Mouse (Mus musculus) forebrain, embryonic 10.5 days (tissue): ENCODE measurements around the gene Khk. TPM values are rescaled to one million over a fixed set of nuclear protein-coding genes. Genes with fewer than 3 reads are reported as not detected.

Experiments used
- DNase-seq: peaks from one replicate; pipeline ENCODE4 v3.0.0-alpha.2; 2017; ENCODE audit warnings: low spot score; ENCODE audit errors: extremely low spot score
- H3K27ac ChIP-seq: fragments of 300-500 bp; sonication (generic); 2 replicates; pipeline ENCODE4 v1.5.1; 2016; ENCODE audit warnings: mild to moderate bottlenecking
- H3K27me3 ChIP-seq: fragments of 300-500 bp; sonication (generic); 2 replicates; pipeline ENCODE4 v1.6.1; 2016; ENCODE audit warnings: mild to moderate bottlenecking; ENCODE audit not compliant: poor library complexity, severe bottlenecking
- H3K36me3 ChIP-seq: fragments of 300-500 bp; sonication (generic); replicated peaks from 2 replicates; pipeline ENCODE4 v1.6.1; 2016; ENCODE audit warnings: mild to moderate bottlenecking, moderate library complexity
- H3K4me1 ChIP-seq: fragments of 300-500 bp; sonication (generic); 2 replicates; pipeline ENCODE4 v1.6.1; 2016
- H3K4me3 ChIP-seq: fragments of 300-500 bp; sonication (generic); 2 replicates; pipeline ENCODE4 v1.5.1; 2016; ENCODE audit warnings: mild to moderate bottlenecking, moderate library complexity
- H3K9me3 ChIP-seq: fragments of 300-500 bp; sonication (generic); 2 replicates; pipeline ENCODE4 v1.6.1; 2016; ENCODE audit warnings: mild to moderate bottlenecking, moderate library complexity
- WGBS: fragments of 180-500 bp; shearing (Covaris S2); methylation state at CpG from one replicate; pipeline ENCODE4 v1.1.7; 2016; 5-methylcytosine and 5-hydroxymethylcytosine counted together
- polyA plus RNA-seq: library from polyadenylated mRNA; unstranded; fragments of >200 nt; fragmentation: Nextera tagmentation; extraction: Ambion mirVana; gene quantifications from 2 replicates; pipeline ENCODE4 v1.2.1, GENCODE M21; 2016

Gene Khk
- polyA plus RNA-seq, 1 experiment from 2014 or later, result 7.8 TPM

- no peaks in the 10 kb centered on the region for H3K9me3 ChIP-seq
- H3K27me3 ChIP-seq, result peaks cover 4% of the 10 kb centered on the region; the same call in 1 of the 2 replicates
- 89% methylated on average over 4 of the region's 4 CpGs for WGBS
- H3K27ac ChIP-seq, result no peak overlapping the region
- no peak for DNase-seq
- 0 out of 2 replicates have a peak, but pooled peaks cover 4% of the 10 kb centered on the region for H3K4me1 ChIP-seq
- H3K36me3 ChIP-seq, result no peaks in the 10 kb centered on the region
- H3K4me3 ChIP-seq, result no peak overlapping the region
Measured at GRCm38 (mm10) chr5:30966189-30966588, 45.0 kb downstream of the Khk start.

- H3K9me3 ChIP-seq, result no peaks in the 10 kb centered on the region
- 0 out of 2 replicates have a peak, but pooled peaks cover 4% of the 10 kb centered on the region for H3K4me1 ChIP-seq
- DNase-seq, result no peak
- peaks cover 4% of the 10 kb centered on the region; the same call in 1 of the 2 replicates for H3K27me3 ChIP-seq
- H3K4me3 ChIP-seq, result no peak within 1 kb of the TSS
- no peak within 1 kb of the TSS for H3K27ac ChIP-seq
- WGBS, result 81% methylated on average over 8 of the region's 8 CpGs
- H3K36me3 ChIP-seq, result no peaks in the 10 kb centered on the region
Measured at GRCm38 (mm10) chr5:30968416-30968815, 47.2 kb downstream of the Khk start, which contains the start of gene Tcf23. Gene Tcf23, plus strand, starts transcription at chr5:30968662.

- Histone ChIP-seq H3K27me3 (peaks cover 4% of the 10 kb centered on the region; the same call in 1 of the 2 replicates), H3K36me3 (no peaks in the 10 kb centered on the region), H3K9me3 (no peaks in the 10 kb centered on the region), H3K4me1 (peaks cover 11% of the 10 kb centered on the region; the same call in 1 of the 2 replicates), H3K27ac (no peak overlapping the region), H3K4me3 (no peak overlapping the region)
- WGBS, result 77% methylated on average over 2 of the region's 2 CpGs
- no peak for DNase-seq
Measured at GRCm38 (mm10) chr5:30969440-30969839, 48.2 kb downstream of the Khk start.

GRCm38 (mm10) chr5:30974870-30975656, 53.8 kb downstream of the Khk start:
- Histone ChIP-seq H3K27me3 (no peaks in the 10 kb centered on the region), H3K4me1 (peaks cover 15% of the 10 kb centered on the region), H3K4me3 (no peak overlapping the region), H3K36me3 (no peaks in the 10 kb centered on the region), H3K9me3 (no peaks in the 10 kb centered on the region), H3K27ac (no peak overlapping the region)
- no peak for DNase-seq
- WGBS, result 81% methylated on average over 9 of the region's 9 CpGs

Other genes starting within 250 kb of the Khk start
- gene Dpysl5, start 209.9 kb upstream of the Khk start, polyA plus RNA-seq, result 61.5 and 64.0 TPM in 2 replicates
- 15.6 and 16.5 TPM in 2 replicates for gene Mapre3, start 106.8 kb upstream of the Khk start, polyA plus RNA-seq
- gene Tmem214, start 53.4 kb upstream of the Khk start, polyA plus RNA-seq, result 62.3 and 63.2 TPM in 2 replicates
- gene Agbl5, start 32.7 kb upstream of the Khk start, polyA plus RNA-seq, result 19.9 and 20.1 TPM in 2 replicates
- 392 and 397 TPM in 2 replicates for gene Ost4, start 13.6 kb upstream of the Khk start, polyA plus RNA-seq
- gene Emilin1, start 8.0 kb upstream of the Khk start, polyA plus RNA-seq, result 78.2 and 78.3 TPM in 2 replicates
- 4.8 and 5.0 TPM in 2 replicates for gene Cgref1, start 24.2 kb downstream of the Khk start, polyA plus RNA-seq
- 141 and 142 TPM in 2 replicates for gene Preb, start 38.9 kb downstream of the Khk start, polyA plus RNA-seq
- gene Tcf23, start 47.2 kb downstream of the Khk start, polyA plus RNA-seq, result not detected in 2 replicates
- gene Atraid, start 126.9 kb downstream of the Khk start, polyA plus RNA-seq, result 71.5 and 74.8 TPM in 2 replicates
- gene Slc5a6, start 127.5 kb downstream of the Khk start, polyA plus RNA-seq, result 10.7 and 12.7 TPM in 2 replicates
- 76.4 and 79.3 TPM in 2 replicates for gene Cad, start 133.3 kb downstream of the Khk start, polyA plus RNA-seq
- gene Dnajc5g, start 184.9 kb downstream of the Khk start, polyA plus RNA-seq, result not detected in 2 replicates
- 0.32 and 0.39 TPM in 2 replicates for gene Slc30a3, start 186.8 kb downstream of the Khk start, polyA plus RNA-seq
- 0.11 TPM in 1 of 2 replicates, not detected in the other for gene Trim54, start 195.3 kb downstream of the Khk start, polyA plus RNA-seq
- gene Ucn, start 217.4 kb downstream of the Khk start, polyA plus RNA-seq, result not detected in 2 replicates
- gene Mpv17, start 232.8 kb downstream of the Khk start, polyA plus RNA-seq, result 60.4 and 63.8 TPM in 2 replicates